Mouse (Mus musculus) lung, adult 2 months (tissue): ENCODE data around the gene Xk.
"Not testable (repeated sequence)": the region's sequence is repeated elsewhere in the genome, so short reads cannot be mapped to it uniquely, and the experiment has no call there.

Experiments
- CTCF ChIP-seq: fragments of 200-500 bp; IDR thresholded peaks from 2 replicates; pipeline ENCODE4 v1.5.1; 2011; ENCODE audit warnings: mild to moderate bottlenecking, low read length, control low read depth; ENCODE audit not compliant: insufficient read depth
- POLR2A ChIP-seq: fragments of 200-500 bp; IDR thresholded peaks from 2 replicates; pipeline ENCODE4 v1.6.1; 2011; ENCODE audit warnings: low read depth, mild to moderate bottlenecking, control low read depth, low read length, borderline replicate concordance; ENCODE audit errors: extremely low read depth

GRCm38 (mm10) chrX:9332366-9332962 is 59.9 kb downstream of the Xk start:
- TF ChIP-seq CTCF, POLR2A: not testable (repeated sequence)
